Mouse (Mus musculus): ENCODE results near the gene Noct.

GRCm38 (mm10) chr3:51268434-51268833 lies 44.2 kb downstream of the Noct start:
- TF ChIP-seq CTCF (IDR thresholded peaks at IDR 0.05) (no peak), EP300 (IDR thresholded peaks at IDR 0.05) (no peak)

Data from lung, postnatal 0 days (tissue).